Mouse (Mus musculus): Measurements from ENCODE around the gene Ace3. TPM values are rescaled to one million over a fixed set of nuclear protein-coding genes. Genes with fewer than 3 reads are reported as not detected.
A peak's percentile ranks its signal among the peaks of the same experiment; 100 is the strongest.

The Ace3 gene
- polyA plus RNA-seq, 1 experiment: not detected

- Histone ChIP-seq H3ac (ENCODE audit: control insufficient read depth, insufficient read length, low read depth) (no peak overlapping the region), H3K79me2 (ENCODE audit: control insufficient read depth, insufficient read depth) (no peaks in the 10 kb centered on the region), H3K36me3 (ENCODE audit: control insufficient read depth, insufficient read depth) (no peaks in the 10 kb centered on the region), H3K79me3 (ENCODE audit: low read depth) (no peaks in the 10 kb centered on the region), H3K27me3 (ENCODE audit: control insufficient read depth, insufficient read depth, insufficient read length) (no peaks in the 10 kb centered on the region), H3K4me3 (ENCODE audit: insufficient read depth, poor library complexity, severe bottlenecking) (no peak overlapping the region)
- TF ChIP-seq MYOG (IDR thresholded peaks at IDR 0.05; ENCODE audit: control insufficient read depth, extremely low read depth, insufficient read length) (no peak), FOSL1 (IDR thresholded peaks at IDR 0.05; ENCODE audit: insufficient read depth, low read length, poor library complexity, severe bottlenecking) (no peak), MYOD1 (IDR thresholded peaks at IDR 0.05; ENCODE audit: control insufficient read depth, insufficient read length, low read depth) (no peak), USF1 (IDR thresholded peaks at IDR 0.05; ENCODE audit: low read depth) (no peak), MAX (IDR thresholded peaks at IDR 0.05) (no peak), CTCF (IDR thresholded peaks at IDR 0.05; ENCODE audit: control insufficient read depth, insufficient read depth, insufficient read length) (no peak), CEBPB (IDR thresholded peaks at IDR 0.05; ENCODE audit: low read depth) (no peak)
Observed at GRCm38 (mm10) chr11:105951601-105952044, 42.9 kb upstream of the Ace3 start.

GRCm38 (mm10) chr11:105952111-105952510 lies 42.4 kb upstream of the Ace3 start:
- Histone ChIP-seq H3K27me3 (ENCODE audit: control insufficient read depth, insufficient read depth, insufficient read length) (no peaks in the 10 kb centered on the region), H3K4me3 (ENCODE audit: insufficient read depth, poor library complexity, severe bottlenecking) (no peak overlapping the region), H3K36me3 (ENCODE audit: control insufficient read depth, insufficient read depth) (no peaks in the 10 kb centered on the region), H3ac (ENCODE audit: control insufficient read depth, insufficient read length, low read depth) (no peak overlapping the region), H3K79me2 (ENCODE audit: control insufficient read depth, insufficient read depth) (no peaks in the 10 kb centered on the region), H3K79me3 (ENCODE audit: low read depth) (no peaks in the 10 kb centered on the region)
- TF ChIP-seq FOSL1 (IDR thresholded peaks at IDR 0.05; ENCODE audit: insufficient read depth, low read length, poor library complexity, severe bottlenecking) (no peak), MYOG (IDR thresholded peaks at IDR 0.05; ENCODE audit: control insufficient read depth, extremely low read depth, insufficient read length) (no peak)

- Histone ChIP-seq H3K4me3 (ENCODE audit: insufficient read depth, poor library complexity, severe bottlenecking) (no peak within 1 kb of the TSS), H3K36me3 (ENCODE audit: control insufficient read depth, insufficient read depth) (no peaks in the 10 kb centered on the region), H3K79me3 (ENCODE audit: low read depth) (no peaks in the 10 kb centered on the region), H3K79me2 (ENCODE audit: control insufficient read depth, insufficient read depth) (no peaks in the 10 kb centered on the region), H3ac (ENCODE audit: control insufficient read depth, insufficient read length, low read depth) (peak within 1 kb of the TSS; percentile 6), H3K27me3 (ENCODE audit: control insufficient read depth, insufficient read depth, insufficient read length) (no peaks in the 10 kb centered on the region)
- TF ChIP-seq USF1 (IDR thresholded peaks at IDR 0.05; ENCODE audit: low read depth) (no peak), MYOG (IDR thresholded peaks at IDR 0.05; ENCODE audit: control insufficient read depth, extremely low read depth, insufficient read length) (no peak), CTCF (IDR thresholded peaks at IDR 0.05; ENCODE audit: control insufficient read depth, insufficient read depth, insufficient read length) (no peak), CEBPB (IDR thresholded peaks at IDR 0.05; ENCODE audit: low read depth) (no peak), MYOD1 (IDR thresholded peaks at IDR 0.05; ENCODE audit: control insufficient read depth, insufficient read length, low read depth) (no peak), FOSL1 (IDR thresholded peaks at IDR 0.05; ENCODE audit: insufficient read depth, low read length, poor library complexity, severe bottlenecking) (no peak), MAX (IDR thresholded peaks at IDR 0.05) (no peak)
Observed at GRCm38 (mm10) chr11:105952911-105953386, 41.5 kb upstream of the Ace3 start, which contains the start of gene Cyb561. Cyb561 (minus strand) TSS chr11:105953336.

- Histone ChIP-seq H3K27me3 (ENCODE audit: control insufficient read depth, insufficient read depth, insufficient read length) (no peaks in the 10 kb centered on the region), H3K79me2 (ENCODE audit: control insufficient read depth, insufficient read depth) (no peaks in the 10 kb centered on the region), H3K4me3 (ENCODE audit: insufficient read depth, poor library complexity, severe bottlenecking) (no peak overlapping the region), H3K79me3 (ENCODE audit: low read depth) (no peaks in the 10 kb centered on the region), H3K36me3 (ENCODE audit: control insufficient read depth, insufficient read depth) (no peaks in the 10 kb centered on the region), H3ac (ENCODE audit: control insufficient read depth, insufficient read length, low read depth) (no peak overlapping the region)
- TF ChIP-seq MYOD1 (IDR thresholded peaks at IDR 0.05; ENCODE audit: control insufficient read depth, insufficient read length, low read depth) (peak; percentile 23), FOSL1 (IDR thresholded peaks at IDR 0.05; ENCODE audit: insufficient read depth, low read length, poor library complexity, severe bottlenecking) (peak; percentile 85), MYOG (IDR thresholded peaks at IDR 0.05; ENCODE audit: control insufficient read depth, extremely low read depth, insufficient read length) (no peak), CEBPB (IDR thresholded peaks at IDR 0.05; ENCODE audit: low read depth) (peak; percentile 93), MAX (IDR thresholded peaks at IDR 0.05) (peak; percentile 87)
Observed at GRCm38 (mm10) chr11:105953402-105953801, 41.1 kb upstream of the Ace3 start.

GRCm38 (mm10) chr11:105955815-105956430 lies 38.6 kb upstream of the Ace3 start:
- H3ac ChIP-seq (ENCODE audit: control insufficient read depth, insufficient read length, low read depth): no peak overlapping the region
- no peaks in the 10 kb centered on the region for H3K79me2 ChIP-seq (ENCODE audit: control insufficient read depth, insufficient read depth)
- H3K36me3 ChIP-seq (ENCODE audit: control insufficient read depth, insufficient read depth): no peaks in the 10 kb centered on the region
- H3K79me3 ChIP-seq (ENCODE audit: low read depth): no peaks in the 10 kb centered on the region
- H3K27me3 ChIP-seq (ENCODE audit: control insufficient read depth, insufficient read depth, insufficient read length): no peaks in the 10 kb centered on the region
- H3K4me3 ChIP-seq (ENCODE audit: insufficient read depth, poor library complexity, severe bottlenecking): no peak overlapping the region
- TF ChIP-seq USF1 (IDR thresholded peaks at IDR 0.05; ENCODE audit: low read depth) (no peak), CEBPB (IDR thresholded peaks at IDR 0.05; ENCODE audit: low read depth) (no peak), MYOD1 (IDR thresholded peaks at IDR 0.05; ENCODE audit: control insufficient read depth, insufficient read length, low read depth) (no peak), FOSL1 (IDR thresholded peaks at IDR 0.05; ENCODE audit: insufficient read depth, low read length, poor library complexity, severe bottlenecking) (no peak), MAX (IDR thresholded peaks at IDR 0.05) (no peak), CTCF (IDR thresholded peaks at IDR 0.05; ENCODE audit: control insufficient read depth, insufficient read depth, insufficient read length) (no peak)

GRCm38 (mm10) chr11:105957501-105957900 lies 37.0 kb upstream of the Ace3 start:
- TF ChIP-seq USF1 (IDR thresholded peaks at IDR 0.05; ENCODE audit: low read depth) (no peak), MYOG (IDR thresholded peaks at IDR 0.05; ENCODE audit: control insufficient read depth, extremely low read depth, insufficient read length) (no peak), CTCF (IDR thresholded peaks at IDR 0.05; ENCODE audit: control insufficient read depth, insufficient read depth, insufficient read length) (no peak), CEBPB (IDR thresholded peaks at IDR 0.05; ENCODE audit: low read depth) (no peak), FOSL1 (IDR thresholded peaks at IDR 0.05; ENCODE audit: insufficient read depth, low read length, poor library complexity, severe bottlenecking) (no peak), MYOD1 (IDR thresholded peaks at IDR 0.05; ENCODE audit: control insufficient read depth, insufficient read length, low read depth) (no peak), MAX (IDR thresholded peaks at IDR 0.05) (no peak)
- no peak overlapping the region for H3ac ChIP-seq (ENCODE audit: control insufficient read depth, insufficient read length, low read depth)
- H3K4me3 ChIP-seq (ENCODE audit: insufficient read depth, poor library complexity, severe bottlenecking): no peak overlapping the region
- H3K36me3 ChIP-seq (ENCODE audit: control insufficient read depth, insufficient read depth): no peaks in the 10 kb centered on the region
- H3K79me2 ChIP-seq (ENCODE audit: control insufficient read depth, insufficient read depth): no peaks in the 10 kb centered on the region
- H3K79me3 ChIP-seq (ENCODE audit: low read depth): no peaks in the 10 kb centered on the region
- H3K27me3 ChIP-seq (ENCODE audit: control insufficient read depth, insufficient read depth, insufficient read length): no peaks in the 10 kb centered on the region
